Mouse (Mus musculus): ENCODE data around the gene Agk.

DNA sequence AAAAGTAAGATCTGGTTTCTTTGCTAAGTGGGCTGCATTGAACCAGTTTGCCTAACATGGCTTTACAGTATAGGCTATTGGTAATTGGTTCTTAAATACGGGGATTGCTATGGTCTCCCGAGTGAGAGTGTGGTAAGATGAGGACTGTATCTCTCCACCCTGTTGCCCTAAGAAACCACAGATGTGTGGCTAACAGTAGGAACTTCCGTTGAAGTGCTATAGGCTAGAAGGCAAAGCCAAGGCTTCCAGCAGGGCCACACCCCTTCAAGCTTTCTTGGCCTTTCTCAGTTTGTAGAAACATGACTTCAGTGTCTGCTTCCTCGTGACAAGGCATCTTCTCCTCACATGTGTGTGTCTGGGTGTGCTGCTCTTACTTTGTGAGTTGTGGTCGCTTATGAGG, 24.3 kb upstream of the Agk start:
- TF ChIP-seq POLR2A (IDR thresholded peaks at IDR 0.05; ENCODE audit: control insufficient read depth, low read depth, low read length), result no peak
- TF ChIP-seq CTCF (IDR thresholded peaks at IDR 0.05; ENCODE audit: control insufficient read depth, insufficient read depth, insufficient replicate concordance, low read depth, low read length), result no peak
